Mouse (Mus musculus) layer of hippocampus, adult 18-20 months (tissue): ENCODE results near the gene Zfp811. TPM values are rescaled to one million over a fixed set of nuclear protein-coding genes. Genes with fewer than 3 reads are reported as not detected.
"Not testable (repeated sequence)": the region's sequence is repeated elsewhere in the genome, so short reads cannot be mapped to it uniquely, and the experiment has no call there.

Source experiments
- DNase-seq, 2 experiments: peaks; one replicate each; pipeline ENCODE4 v3.0.0; 2022; ENCODE audit warnings: low spot score in 2 of 2
- long read RNA-seq: library from polyadenylated mRNA; stranded (forward); transcript quantifications from one replicate; pipeline ENCODE4 v2.0.0, GENCODE M21; 2021
- total RNA-seq, 2 experiments: library from RNA; stranded (reverse); gene quantifications; 2 replicates each; pipeline ENCODE4 v1.2.3; 2021

Gene Zfp811
- 1 to 10 TPM; 4.7 to 5.3 TPM for total RNA-seq
- long read RNA-seq, partial matches to known transcripts = 0 of 2 reads
- long read RNA-seq, other reads (novel, unspliced or antisense) = 1 of 2 reads

- peak; percentile 37 to 73 for DNase-seq
These were observed at the start of gene Zfp811 for GRCm38 (mm10) chr17:32809544-32810374. TSS of gene Zfp811 (minus strand) at chr17:32809931.

GRCm38 (mm10) chr17:32856713-32857112, 47.0 kb upstream of the Zfp811 start:
- DNase-seq = not testable (repeated sequence)

- DNase-seq = no peak
These were observed 41.9 kb upstream of the Zfp811 start for GRCm38 (mm10) chr17:32851581-32851980.

- DNase-seq = no peak
These were observed 31.7 kb upstream of the Zfp811 start for GRCm38 (mm10) chr17:32841388-32841787.

- no peak for DNase-seq
These were observed 29.5 kb upstream of the Zfp811 start for GRCm38 (mm10) chr17:32839083-32839802.

- no peak for DNase-seq
These were observed 20.7 kb upstream of the Zfp811 start for GRCm38 (mm10) chr17:32830418-32830782.

- peak; percentile 79 to 91 for DNase-seq
These were observed 20.0 kb upstream of the Zfp811 start, which contains the start of gene Zfp799 for GRCm38 (mm10) chr17:32829540-32830417. TSS of gene Zfp799 (minus strand) at chr17:32830261.

GRCm38 (mm10) chr17:32816074-32816784, 6.5 kb upstream of the Zfp811 start:
- no peak for DNase-seq

GRCm38 (mm10) chr17:32814136-32814535, 4.4 kb upstream of the Zfp811 start:
- DNase-seq = no peak

- no peak for DNase-seq
These were observed 917 bp upstream of the Zfp811 start for GRCm38 (mm10) chr17:32810648-32811047.

- DNase-seq = no peak
These were observed 810 bp downstream of the Zfp811 start for GRCm38 (mm10) chr17:32808921-32809320.

- no peak for DNase-seq
These were observed 20.5 kb downstream of the Zfp811 start for GRCm38 (mm10) chr17:32789244-32789643.

GRCm38 (mm10) chr17:32788576-32788975, 21.2 kb downstream of the Zfp811 start:
- no peak for DNase-seq

- peak; percentile 86 to 95 for DNase-seq
These were observed 21.6 kb downstream of the Zfp811 start, which contains the start of gene Zfp871 for GRCm38 (mm10) chr17:32788094-32788559. TSS of gene Zfp871 (minus strand) at chr17:32788287.

GRCm38 (mm10) chr17:32787436-32788093, 22.2 kb downstream of the Zfp811 start:
- no peak for DNase-seq

GRCm38 (mm10) chr17:32786944-32787343, 22.8 kb downstream of the Zfp811 start:
- no peak for DNase-seq

- DNase-seq = no peak
These were observed 24.1 kb downstream of the Zfp811 start for GRCm38 (mm10) chr17:32785656-32786055.

- peak; percentile 36 to 83 for DNase-seq
These were observed 32.2 kb downstream of the Zfp811 start for GRCm38 (mm10) chr17:32777564-32777963.

- peak in 1 of 2 experiments; percentile 49 for DNase-seq
These were observed 38.5 kb downstream of the Zfp811 start for GRCm38 (mm10) chr17:32771213-32771612.

GRCm38 (mm10) chr17:32766422-32766821, 43.3 kb downstream of the Zfp811 start:
- peak in 1 of 2 experiments; percentile 60 for DNase-seq
